8 mouse cellular contexts compared by ENCODE assay signal in the genomic region with DNA sequence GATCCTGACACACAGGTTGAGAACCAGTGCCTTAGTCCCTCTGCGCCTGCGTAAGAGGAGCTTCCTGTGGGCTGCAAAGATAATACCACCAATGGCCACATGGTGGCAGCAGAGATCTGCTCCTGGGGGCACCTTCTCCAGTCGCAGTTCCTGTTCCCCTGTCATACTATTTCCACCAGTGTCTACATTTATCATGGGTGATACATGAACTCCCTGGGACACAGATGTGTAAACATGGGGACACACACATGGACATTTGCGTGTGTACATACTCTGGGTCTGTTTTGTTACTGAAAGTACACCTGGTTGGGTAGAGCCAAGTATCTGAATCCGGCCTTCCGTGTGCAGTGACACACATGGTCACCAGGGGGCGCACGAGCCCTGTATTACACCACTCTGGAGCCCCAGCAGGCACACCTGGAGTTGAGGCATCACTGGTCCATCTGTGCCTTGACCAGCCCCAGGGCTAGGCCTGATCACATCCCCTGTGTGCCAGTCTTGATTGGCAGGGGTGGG. TPM values are rescaled to one million over a fixed set of nuclear protein-coding genes. Genes with fewer than 3 reads are reported as not detected.
A peak's percentile ranks its signal among the peaks of the same experiment; 100 is the strongest.
DNase-seq lines count a peak whose midpoint lies in the region; ATAC-seq and TF ChIP-seq lines count a peak whose summit lies in the region.

No protein-coding gene starts in this region.

- H3K4me1 ChIP-seq in ES-Bruce4 (ENCODE audit: control insufficient read depth, insufficient read depth, low read length): no peaks in the 10 kb centered on the region
- H3K4me1 ChIP-seq in forebrain, postnatal 0 days (ENCODE audit: insufficient read depth): no peaks in the 10 kb centered on the region
- H3K4me1 ChIP-seq in neural tube, embryonic 14.5 days (ENCODE audit: control insufficient read depth, insufficient read depth, low read length): no peaks in the 10 kb centered on the region

- intact Hi-C loops in heart, postnatal 36 days (cut with DNase I): loop anchor here (2.0 to 5.0 kb wide), 2 partner anchors 265 to 355 kb away; no protein-coding TSS in a partner anchor

- H3K9me3 ChIP-seq in ES-Bruce4 (replicated peaks; ENCODE audit: control insufficient read depth, insufficient read depth, low read length, poor library complexity, severe bottlenecking): no peaks in the 10 kb centered on the region
- no peaks in the 10 kb centered on the region for H3K9me3 ChIP-seq in forebrain, postnatal 0 days (ENCODE audit: low read length)
- H3K9me3 ChIP-seq in neural tube, embryonic 14.5 days (ENCODE audit: control insufficient read depth, low read length): no peaks in the 10 kb centered on the region

- H3K36me3 ChIP-seq in ES-Bruce4 (ENCODE audit: control insufficient read depth, insufficient read depth, low read length, poor library complexity, severe bottlenecking): no peaks in the 10 kb centered on the region
- no peaks in the 10 kb centered on the region for H3K36me3 ChIP-seq in forebrain, postnatal 0 days (ENCODE audit: insufficient read depth)
- no peaks in the 10 kb centered on the region for H3K36me3 ChIP-seq in neural tube, embryonic 14.5 days (ENCODE audit: control insufficient read depth, insufficient read depth, low read length)

- no peak overlapping the region for H3K4me2 ChIP-seq in forebrain, postnatal 0 days (ENCODE audit: low read depth)
- H3K4me2 ChIP-seq in neural tube, embryonic 14.5 days (ENCODE audit: low read depth, low read length): no peak overlapping the region

- no peaks in the 10 kb centered on the region for H3K27me3 ChIP-seq in ES-Bruce4 (ENCODE audit: control insufficient read depth, insufficient read depth, low read length, poor library complexity, severe bottlenecking)
- no peaks in the 10 kb centered on the region for H3K27me3 ChIP-seq in forebrain, postnatal 0 days (ENCODE audit: insufficient read depth, low read length)
- no peaks in the 10 kb centered on the region for H3K27me3 ChIP-seq in neural tube, embryonic 14.5 days (ENCODE audit: control insufficient read depth, insufficient read depth, low read length)

- peak; percentile 73 to 76 for DNase-seq in cerebellum, adult 18-20 months
- peak; percentile 86 for DNase-seq in forebrain, postnatal 0 days
- DNase-seq in heart, postnatal 36 days: peak; percentile 91 to 93
- DNase-seq in layer of hippocampus, adult 18-20 months (ENCODE audit: low spot score in 2 of 2): peak; percentile 79 to 88
- peak; percentile 89 to 90 for DNase-seq in lung, adult 18-20 months
- peak; percentile 97 for DNase-seq in testis, postnatal 10 days (ENCODE audit: low spot score)

- no peak overlapping the region for H3K4me3 ChIP-seq in ES-Bruce4 (ENCODE audit: low read depth, low read length)
- H3K4me3 ChIP-seq in forebrain, postnatal 0 days (ENCODE audit: low read depth, low read length): no peak overlapping the region
- H3K4me3 ChIP-seq in neural tube, embryonic 14.5 days (ENCODE audit: low read depth, low read length): no peak overlapping the region

- 17% methylated on average over 8 of the region's 8 CpGs for WGBS in forebrain, postnatal 0 days
- WGBS in neural tube, embryonic 14.5 days: 18% methylated on average over 8 of the region's 8 CpGs

- peak; percentile 75 for TF ChIP-seq CTCF in ES-Bruce4 (IDR thresholded peaks at IDR 0.05; ENCODE audit: low read depth, low read length)
- TF ChIP-seq CTCF in forebrain, postnatal 0 days (IDR thresholded peaks at IDR 0.05; ENCODE audit: low read depth): peak; percentile 77

- ATAC-seq in forebrain, postnatal 0 days: peak; percentile 36; the same call in 1 of the 2 replicates
- ATAC-seq in neural tube, embryonic 14.5 days (ENCODE audit: low read depth): peak; percentile 55

- H3K9ac ChIP-seq in ES-Bruce4 (ENCODE audit: low read depth, poor library complexity, severe bottlenecking): no peak overlapping the region
- no peak overlapping the region for H3K9ac ChIP-seq in forebrain, postnatal 0 days
- no peak overlapping the region for H3K9ac ChIP-seq in neural tube, embryonic 14.5 days (replicated peaks; ENCODE audit: low read depth, low read length)

- H3K27ac ChIP-seq in ES-Bruce4 (ENCODE audit: insufficient read depth, low read length): no peak overlapping the region
- no peak overlapping the region for H3K27ac ChIP-seq in forebrain, postnatal 0 days (ENCODE audit: low read depth, low read length)
- no peak overlapping the region for H3K27ac ChIP-seq in neural tube, embryonic 14.5 days (ENCODE audit: low read depth, low read length)

- TF ChIP-seq EP300 in ES-Bruce4 (IDR thresholded peaks at IDR 0.05; ENCODE audit: insufficient read depth, low read depth, low read length): no peak

- no peak for TF ChIP-seq POLR2A in ES-Bruce4 (IDR thresholded peaks at IDR 0.05; ENCODE audit: insufficient read depth, low read length)

RNA-seq across cellular contexts. Expression of a gene that starts 36.4 kb away (rescaled TPM):
- polyA plus RNA-seq in ES-Bruce4 (2011; ENCODE audit: insufficient read depth, insufficient read length, low read depth, missing spikeins): 4.8 and 5.2 TPM in 2 replicates
- 71.8 and 75.6 TPM in 2 replicates for total RNA-seq in forebrain, postnatal 0 days (2014; rRNA removed)
- 59.3 and 66.7 TPM in 2 replicates for polyA plus RNA-seq in forebrain, postnatal 0 days (2015; fragmentation: Nextera tagmentation; extraction: Ambion mirVana)
- not detected for total RNA-seq in heart, postnatal 36 days (2021)
- total RNA-seq in layer of hippocampus, adult 18-20 months (2021): 10 to 100 TPM; 19.4 to 25.4 TPM
- polyA plus RNA-seq in neural tube, embryonic 14.5 days (2014; fragmentation: Nextera tagmentation; extraction: Ambion mirVana): 24.9 and 29.4 TPM in 2 replicates

Comparison
In these comparisons a context has a peak if more than half of its experiments do, and no peak if none do; other contexts are left out.
1. RNA of a gene that starts 36.4 kb away (total RNA-seq): 71.8 to 75.6 TPM in forebrain, postnatal 0 days and 19.4 to 25.4 TPM in layer of hippocampus, adult 18-20 months; not detected in heart, postnatal 36 days; every median in the first group is over 10 times any median in the second.
2. Peak in every context shown above with its lines, with median percentiles within 50 percentile points of each other: DNase-seq.